Mouse (Mus musculus): ENCODE data around the gene Thrap3.
A peak's percentile ranks its signal among the peaks of the same experiment; 100 is the strongest.
"Not testable (repeated sequence)": the region's sequence is repeated elsewhere in the genome, so short reads cannot be mapped to it uniquely, and the experiment has no call there.

The Thrap3 gene

DNA sequence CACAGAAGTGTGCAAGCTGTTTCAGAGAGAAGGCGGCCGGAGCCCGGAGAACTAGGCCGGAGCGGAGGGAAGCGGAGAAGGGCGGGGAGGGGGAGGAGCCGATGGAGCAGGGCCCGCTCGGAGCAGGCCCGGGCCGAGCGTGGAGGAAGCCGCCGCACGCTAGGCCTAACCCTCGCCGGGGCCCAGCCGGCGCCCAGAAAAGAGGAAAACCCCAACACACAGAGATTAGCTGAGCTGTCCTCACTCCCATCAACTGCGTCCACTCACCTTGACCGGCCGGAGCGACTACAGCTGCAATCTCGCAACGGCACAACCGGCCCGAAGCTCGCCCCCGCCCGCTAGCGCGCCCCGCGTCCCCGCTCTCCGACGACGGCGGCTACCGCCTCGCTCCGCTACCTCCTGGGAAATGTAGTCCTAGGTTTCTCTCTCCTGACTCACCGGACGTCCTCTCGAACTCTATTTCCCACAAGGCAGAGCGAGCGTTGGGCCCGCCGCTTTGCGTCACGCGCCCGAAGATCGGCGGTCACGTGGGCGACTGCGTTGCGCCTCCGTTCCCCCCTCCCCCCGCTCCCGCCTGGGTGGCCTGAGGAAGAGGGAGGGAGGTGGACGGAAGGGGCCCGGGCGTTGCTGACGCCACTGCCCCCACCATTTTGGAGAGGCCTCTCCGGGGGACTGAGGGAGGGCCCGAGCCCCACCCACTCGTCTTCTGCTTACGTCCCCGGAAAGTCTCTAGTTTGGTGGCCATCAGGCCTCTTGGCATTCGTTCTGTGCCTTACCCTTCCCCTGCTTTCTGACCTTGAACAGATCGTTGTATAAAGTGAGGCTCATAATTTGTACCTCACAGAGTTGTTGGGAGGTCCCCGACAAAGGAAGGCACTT lies at the start of gene Thrap3:
Thrap3 (minus strand) TSS at position 458 of the 879 bp plus-strand sequence.
- DNase-seq: peak; percentile 100

DNA sequence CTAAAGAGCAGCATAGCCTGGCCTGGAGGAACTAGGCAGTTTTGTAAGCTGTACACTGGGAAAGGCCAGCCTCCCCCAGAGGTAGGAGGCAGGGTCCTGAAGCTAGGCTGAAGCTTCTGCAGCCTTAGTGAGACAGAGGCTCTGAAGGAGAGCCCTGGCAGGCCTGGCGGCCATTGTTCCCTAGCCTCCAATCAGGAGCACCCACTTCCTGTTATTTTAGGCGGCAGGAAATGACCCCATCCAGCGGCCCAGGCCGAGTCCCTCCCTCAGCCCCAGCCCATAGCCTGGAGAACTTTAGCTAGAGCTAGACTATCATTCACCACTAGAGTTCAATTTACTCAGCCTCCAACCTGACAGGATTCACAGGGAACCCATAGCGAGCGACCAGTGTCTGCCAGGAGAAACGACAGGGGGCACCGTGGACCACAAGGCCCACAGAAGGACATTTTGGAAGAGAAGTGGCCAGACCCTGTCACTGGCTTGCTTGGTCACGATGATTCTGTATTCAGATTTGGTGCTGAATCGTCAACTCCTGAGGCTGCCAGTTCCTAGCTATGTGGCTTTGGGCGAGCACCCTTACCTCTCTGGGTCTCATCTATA lies 49.2 kb upstream of the Thrap3 start:
- DNase-seq: no peak

DNA sequence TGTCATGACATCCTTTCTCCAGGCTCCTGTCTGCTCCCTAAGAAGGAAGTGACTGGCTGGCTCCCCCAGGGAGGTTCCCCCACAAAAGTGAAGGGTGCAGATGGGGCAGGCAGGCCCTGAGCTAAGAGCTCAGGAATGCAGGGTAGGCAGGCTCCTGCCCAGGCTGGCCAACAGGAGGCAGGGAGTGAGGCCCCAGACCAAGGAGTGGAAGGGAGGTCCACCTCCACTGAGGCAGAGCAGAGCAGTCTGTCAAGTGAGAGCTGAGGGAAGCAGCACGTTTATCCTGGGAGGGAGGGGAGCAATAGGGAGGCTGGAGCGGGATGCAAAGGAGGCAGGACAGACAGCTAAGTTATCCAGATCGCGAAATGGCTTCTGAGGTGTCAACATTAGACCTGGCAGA lies 48.1 kb upstream of the Thrap3 start:
- no peak for DNase-seq

DNA sequence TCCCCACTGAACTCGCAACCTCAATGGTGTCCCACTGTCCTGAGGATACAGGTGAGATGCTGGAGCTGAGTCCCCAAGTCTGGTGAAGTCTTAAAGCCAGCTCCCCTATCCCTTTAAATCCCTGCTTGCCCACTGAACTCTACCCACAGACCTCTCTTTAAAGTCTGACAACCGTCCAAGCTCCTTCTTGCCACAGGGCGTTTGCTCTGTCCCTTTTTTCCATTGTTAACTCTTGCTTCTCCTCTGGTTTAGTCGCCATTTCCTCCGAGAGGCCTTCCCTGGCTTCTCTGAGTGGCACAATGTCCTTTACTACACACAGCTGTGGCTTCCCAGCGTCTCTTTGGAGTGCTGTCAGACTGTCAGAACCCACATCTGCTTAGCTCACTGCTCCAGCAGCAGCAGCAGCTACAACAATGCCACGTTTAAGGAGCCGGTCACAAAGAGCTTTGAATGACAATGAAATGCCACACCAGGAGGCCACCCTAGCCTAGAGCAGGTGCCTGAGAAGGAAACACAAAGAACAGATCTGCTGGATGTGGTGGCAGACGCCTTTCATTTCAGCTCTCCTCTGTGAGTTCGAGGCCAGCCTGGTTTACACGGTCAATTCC lies 45.8 kb upstream of the Thrap3 start:
- DNase-seq: peak; percentile 65

DNA sequence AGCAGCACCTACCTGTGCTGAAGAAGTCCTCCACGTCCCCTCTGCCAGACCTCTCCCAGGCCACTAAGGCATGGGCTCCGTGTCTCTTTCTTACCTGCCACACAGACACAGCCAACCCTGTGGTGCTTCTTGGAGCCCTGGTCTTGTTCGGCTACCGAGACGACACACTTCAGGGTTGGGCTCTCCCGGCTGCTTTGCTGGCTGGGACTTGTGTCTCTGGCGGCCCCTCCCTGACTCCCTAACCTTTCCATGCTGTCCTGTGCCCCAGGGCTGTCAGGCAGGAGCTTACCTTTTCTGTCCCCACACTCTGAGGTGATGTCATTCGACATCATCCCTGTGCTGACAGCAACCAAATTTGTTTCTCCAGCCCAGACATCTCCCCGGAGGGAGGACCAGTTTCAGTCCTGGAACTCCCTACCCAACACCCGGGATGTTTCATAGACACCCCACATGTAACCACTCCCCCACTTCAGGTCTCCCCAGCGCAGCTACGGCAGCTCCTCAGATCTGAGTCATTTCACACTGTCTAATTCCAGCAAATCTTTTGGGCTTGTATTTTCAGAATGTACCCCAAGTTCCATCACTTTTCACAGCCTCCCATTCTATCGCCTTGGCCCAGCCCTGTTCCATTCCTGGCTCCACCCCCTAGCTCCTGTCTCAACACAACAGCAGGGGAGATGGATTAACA lies 43.8 kb upstream of the Thrap3 start:
- DNase-seq: no peak

DNA sequence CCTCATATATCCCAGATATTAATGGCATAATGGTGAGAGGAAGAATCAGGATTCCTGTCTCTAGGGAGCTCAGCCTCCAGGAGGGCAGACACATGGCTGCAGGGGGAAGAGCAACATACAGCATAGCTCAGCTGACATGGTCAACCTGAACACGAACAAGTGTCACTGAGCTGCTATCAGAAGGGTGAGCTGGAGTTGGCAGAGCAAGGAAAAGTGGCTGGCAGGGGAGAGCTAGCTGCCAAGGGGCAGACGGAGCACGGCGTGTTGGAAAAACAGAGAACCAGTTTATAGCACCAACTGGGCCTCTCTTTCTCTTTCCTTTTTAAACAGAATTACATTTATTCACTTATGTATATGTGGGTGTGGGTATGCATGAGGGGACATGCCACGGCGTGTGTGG lies 40.0 kb upstream of the Thrap3 start:
- DNase-seq: no peak

DNA sequence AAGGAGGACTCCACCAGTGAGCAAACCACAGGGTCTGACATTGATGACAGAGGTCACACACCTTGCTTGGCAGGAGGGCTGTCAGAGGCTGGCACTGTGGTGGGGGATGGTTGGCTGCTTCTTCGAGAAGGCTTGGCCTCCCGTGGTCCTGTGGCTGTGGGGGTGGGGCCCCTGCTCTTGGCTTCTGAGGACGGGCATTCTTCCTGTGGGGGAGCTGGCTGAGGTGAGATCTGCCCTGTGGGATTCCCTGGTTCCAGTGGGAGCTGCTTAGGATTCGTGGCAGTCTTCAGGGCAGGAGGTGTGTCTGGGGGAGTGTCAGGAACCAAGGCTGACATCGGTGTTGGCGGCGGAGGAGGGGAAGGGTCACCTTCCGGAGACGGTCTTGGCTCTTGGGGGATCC lies 39.4 kb upstream of the Thrap3 start:
- no peak for DNase-seq

GRCm38 (mm10) chr4:126239862-126240475 lies 37.4 kb upstream of the Thrap3 start:
- DNase-seq: no peak

DNA sequence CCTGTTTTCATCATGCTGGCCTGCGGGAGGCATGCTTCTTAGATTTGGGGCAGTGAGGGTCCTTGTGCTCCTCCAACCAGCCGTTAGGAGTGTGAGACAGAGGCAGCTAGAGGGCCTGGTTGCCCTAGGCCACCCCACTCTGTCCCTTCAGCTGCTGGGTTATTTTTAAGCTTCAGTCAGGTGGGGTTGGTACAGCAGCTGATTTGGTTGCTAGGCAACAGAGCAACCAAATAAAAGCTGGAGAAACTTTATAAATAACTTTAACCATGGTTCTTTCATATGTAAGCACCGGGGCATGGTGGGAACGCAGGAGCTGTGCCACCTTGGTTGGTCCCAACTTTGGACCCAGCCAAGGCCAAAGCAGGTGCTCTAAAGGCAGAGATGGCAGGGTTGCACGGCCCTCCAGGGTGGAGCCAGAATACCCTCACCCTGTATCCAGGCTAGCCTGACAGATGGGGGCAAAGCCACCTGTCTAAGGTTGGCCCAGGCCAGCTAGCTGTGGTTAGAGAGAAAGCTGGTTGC lies 35.2 kb upstream of the Thrap3 start:
- no peak for DNase-seq

DNA sequence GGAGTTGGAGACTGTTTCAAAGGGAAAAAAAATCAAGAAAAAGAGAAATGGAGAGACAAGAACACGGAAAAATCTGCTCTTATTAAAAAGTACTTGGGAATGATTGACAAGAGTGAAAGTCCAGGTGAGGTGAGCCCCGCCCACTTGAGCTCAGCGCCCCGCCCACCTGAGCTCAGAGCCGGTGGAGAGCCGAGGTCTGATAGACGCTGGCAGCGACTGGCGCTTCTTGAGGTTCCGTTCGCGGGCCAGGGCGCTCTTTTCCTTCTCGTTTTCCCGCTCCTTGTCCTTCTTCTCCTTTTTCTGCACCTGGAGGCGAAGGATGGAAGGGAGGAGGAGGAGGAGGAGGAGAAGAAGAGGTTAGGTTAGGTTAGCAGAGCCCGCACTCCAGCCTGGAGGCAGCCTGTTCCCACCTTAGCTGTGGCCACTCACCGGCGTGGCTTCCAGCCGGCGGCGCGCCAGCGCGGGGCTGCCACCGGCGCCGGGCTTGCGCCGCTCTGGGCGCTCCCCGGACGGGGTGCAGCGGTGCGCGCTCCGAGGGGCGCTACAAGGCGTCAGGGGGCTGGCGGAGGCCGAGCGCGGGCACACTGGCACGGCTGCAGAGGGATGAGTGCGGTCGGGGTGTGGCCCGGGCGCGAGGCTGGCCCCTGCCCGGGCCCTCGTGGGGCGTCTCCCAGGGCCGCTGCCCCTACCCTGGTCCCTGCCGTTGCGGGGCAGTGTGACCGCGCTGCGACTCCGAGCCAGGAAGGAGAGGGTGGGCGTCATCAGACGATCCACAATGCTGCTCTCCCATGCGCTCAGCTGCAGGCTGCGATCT lies 34.1 kb upstream of the Thrap3 start:
- DNase-seq: no peak

GRCm38 (mm10) chr4:126235191-126235590 lies 32.6 kb upstream of the Thrap3 start:
- no peak for DNase-seq

GRCm38 (mm10) chr4:126234496-126235175 lies 32.1 kb upstream of the Thrap3 start:
- DNase-seq: no peak

DNA sequence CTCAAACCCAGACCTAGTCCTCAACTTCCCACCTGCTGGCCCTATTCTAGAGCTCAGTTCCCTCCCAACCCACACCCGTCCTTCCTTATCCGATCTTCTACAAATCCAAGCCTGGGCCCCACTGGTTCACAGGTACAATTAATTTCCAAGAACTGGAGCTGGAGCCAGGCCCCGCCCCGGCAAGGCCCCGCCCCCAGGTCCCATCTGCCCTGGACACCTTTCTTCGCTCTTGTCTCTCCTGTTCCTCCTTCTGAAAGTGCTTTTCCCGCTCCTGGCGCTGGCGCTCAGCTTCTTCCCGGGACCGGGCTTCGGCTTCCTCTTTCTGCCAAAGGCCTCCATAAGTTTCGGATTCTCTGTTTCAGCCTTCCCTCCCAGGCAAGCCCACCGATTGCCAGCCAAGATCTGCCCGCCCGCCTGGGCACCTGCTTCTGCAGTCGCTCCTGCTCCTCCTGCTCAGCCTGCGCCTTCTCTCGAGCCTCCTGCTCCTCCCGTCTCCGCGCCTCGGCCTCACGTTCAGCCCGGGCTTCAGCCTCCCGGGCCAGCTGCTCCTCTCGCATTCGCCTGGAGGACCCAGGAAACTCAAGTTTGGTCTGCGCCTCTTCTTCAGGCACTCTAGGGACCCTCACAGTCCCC lies 31.2 kb upstream of the Thrap3 start:
- no peak for DNase-seq

- no peak for DNase-seq
These were observed 27.3 kb upstream of the Thrap3 start for GRCm38 (mm10) chr4:126229900-126230299.

- no peak for DNase-seq
These were observed 25.6 kb upstream of the Thrap3 start for GRCm38 (mm10) chr4:126228144-126228543.

GRCm38 (mm10) chr4:126227077-126227761 lies 24.7 kb upstream of the Thrap3 start:
- DNase-seq: peak; percentile 91

- DNase-seq: no peak
These were observed 24.1 kb upstream of the Thrap3 start for GRCm38 (mm10) chr4:126226640-126227039.

GRCm38 (mm10) chr4:126222631-126223030 lies 20.1 kb upstream of the Thrap3 start:
- DNase-seq: no peak

DNA sequence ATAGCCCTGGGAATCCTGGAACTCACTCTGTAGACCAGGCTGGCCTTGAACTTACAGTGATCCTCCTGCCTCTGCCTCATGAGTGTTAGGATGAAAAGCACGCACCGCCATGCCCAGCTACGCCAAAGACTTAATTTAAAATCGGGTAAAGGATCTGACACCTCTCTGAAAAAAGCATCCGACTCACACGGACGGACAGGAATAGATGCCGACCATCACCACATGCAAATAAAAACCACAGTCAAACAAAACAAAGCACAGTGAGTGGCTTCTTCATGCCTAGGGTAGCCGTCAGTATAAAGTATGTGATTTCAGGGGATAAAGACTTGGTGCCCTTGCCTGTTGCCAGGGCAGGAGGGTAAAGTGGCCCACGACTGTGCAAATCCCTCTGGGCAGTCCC lies 17.5 kb upstream of the Thrap3 start:
- DNase-seq: no peak

DNA sequence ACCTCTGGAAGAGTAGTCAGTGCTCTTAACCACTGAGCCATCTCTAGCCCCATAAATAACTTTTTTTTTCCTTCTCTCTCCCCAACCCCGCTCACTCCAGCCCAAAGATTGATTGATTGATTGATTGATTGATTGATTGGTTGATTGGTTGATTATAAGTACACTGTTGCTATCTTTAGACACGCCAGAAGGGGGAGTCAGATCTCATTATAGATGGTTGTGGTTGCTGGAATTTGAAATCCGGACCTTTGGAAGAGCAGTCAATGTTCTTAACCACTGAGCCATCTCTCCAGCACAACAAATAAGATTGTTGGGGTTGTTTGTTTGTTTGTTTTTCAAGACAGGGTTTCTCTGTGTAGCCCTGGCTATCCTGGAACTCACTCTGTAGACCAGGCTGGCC lies 17.0 kb upstream of the Thrap3 start:
- not testable (repeated sequence) for DNase-seq

Measured in retina, postnatal 1 day (tissue).